Mouse (Mus musculus) E14TG2a.4 (cell line): ENCODE measurements around the gene Tanc2.

Source experiments
- CTCF ChIP-seq: conservative IDR thresholded peaks from 2 replicates; pipeline ENCODE4 v1.5.1; 2014; ENCODE audit warnings: low read length
- NANOG ChIP-seq: IDR thresholded peaks from 2 replicates; pipeline ENCODE4 v1.6.1; 2014; ENCODE audit warnings: borderline replicate concordance, low read length, mixed read lengths
- POU5F1 ChIP-seq: IDR thresholded peaks from 2 replicates; pipeline ENCODE4 v1.6.1; 2014; ENCODE audit warnings: low read length, borderline replicate concordance

DNA sequence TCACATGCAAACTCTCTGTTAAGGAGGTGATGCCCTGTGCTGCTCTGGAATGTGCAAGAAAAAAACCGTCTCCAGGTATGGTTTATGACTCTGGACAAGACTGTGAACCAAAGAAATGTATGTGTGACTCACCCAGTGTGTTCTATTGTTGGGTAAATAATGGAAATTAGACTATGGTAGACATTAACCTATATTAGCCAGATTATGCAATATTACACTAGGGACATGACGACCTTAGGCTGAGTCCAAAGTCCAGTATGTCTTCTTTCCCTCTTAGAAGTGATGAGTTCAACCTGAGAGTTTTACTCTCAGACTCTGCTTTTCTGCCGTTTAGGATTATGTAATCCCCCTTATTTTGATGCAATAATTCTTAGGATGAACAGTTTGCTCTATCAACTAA lies 7.8 kb upstream of the Tanc2 start:
- TF ChIP-seq POU5F1: no peak
- no peak for TF ChIP-seq CTCF
- TF ChIP-seq NANOG: no peak
